Mouse (Mus musculus): ENCODE measurements around the gene Parp16. TPM values are rescaled to one million over a fixed set of nuclear protein-coding genes. Genes with fewer than 3 reads are reported as not detected.
"Not testable (repeated sequence)": the region's sequence is repeated elsewhere in the genome, so short reads cannot be mapped to it uniquely, and the experiment has no call there.

Parp16 gene
- polyA plus RNA-seq, 1 experiment: 8.4 TPM

GRCm38 (mm10) chr9:65267742-65268515, 72.8 kb downstream of the Parp16 start:
- 42% methylated on average over 7 of the region's 7 CpGs for WGBS
- no peaks in the 10 kb centered on the region for H3K4me1 ChIP-seq (ENCODE audit: control insufficient read depth, insufficient read depth, low read length)
- no peak overlapping the region for H3K4me3 ChIP-seq (replicated peaks; ENCODE audit: extremely low read depth, low read depth, low read length)
- TF ChIP-seq POLR2A (IDR thresholded peaks at IDR 0.05; ENCODE audit: borderline replicate concordance, extremely low read depth, low read depth, low read length) (no peak), CTCF (IDR thresholded peaks at IDR 0.05; ENCODE audit: insufficient read depth, low read length) (no peak)
- DNase-seq: no peak

DNA sequence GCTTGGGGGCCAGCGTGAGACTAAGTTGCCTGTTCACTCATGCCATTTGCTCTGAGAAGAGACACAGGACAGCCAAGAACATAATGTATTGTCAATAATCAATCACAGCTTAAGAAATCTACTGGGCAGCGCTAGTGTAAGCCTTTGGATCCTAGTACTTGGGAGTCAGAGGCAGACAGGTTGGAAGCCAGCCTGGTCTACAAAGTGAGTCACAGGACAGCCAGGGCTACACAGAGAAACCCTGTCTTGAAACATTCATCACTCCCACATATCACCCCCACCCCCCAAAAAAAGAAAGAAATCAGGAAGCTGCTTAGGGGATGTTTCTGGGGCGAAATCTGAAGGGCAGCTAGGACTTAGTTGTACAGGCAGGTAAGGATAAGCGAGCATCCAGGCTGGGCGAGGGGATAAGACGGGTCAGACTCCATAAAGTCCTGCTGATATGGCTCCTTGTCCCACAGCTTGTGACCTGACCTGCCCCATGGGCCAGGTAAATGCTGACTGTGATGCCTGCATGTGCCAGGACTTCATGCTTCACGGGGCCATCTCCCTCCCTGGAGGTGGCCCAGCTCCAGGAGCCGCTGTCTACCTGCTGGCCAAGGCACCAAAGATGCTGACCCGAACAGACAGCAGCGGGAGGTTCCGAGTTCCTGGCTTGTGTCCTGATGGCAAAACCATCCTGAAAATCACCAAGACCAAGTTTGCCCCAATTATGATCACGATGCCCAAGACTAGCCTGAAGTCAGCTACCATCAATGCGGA, 78.1 kb downstream of the Parp16 start:
- DNase-seq: no peak
- no peak for TF ChIP-seq POLR2A (IDR thresholded peaks at IDR 0.05; ENCODE audit: borderline replicate concordance, extremely low read depth, low read depth, low read length)
- no peak for TF ChIP-seq CTCF (IDR thresholded peaks at IDR 0.05; ENCODE audit: insufficient read depth, low read length)
- H3K4me1 ChIP-seq (ENCODE audit: control insufficient read depth, insufficient read depth, low read length): no peaks in the 10 kb centered on the region
- H3K4me3 ChIP-seq (replicated peaks; ENCODE audit: extremely low read depth, low read depth, low read length): no peak overlapping the region
- WGBS: 88% methylated on average over 13 of the region's 13 CpGs

GRCm38 (mm10) chr9:65273873-65274272, 78.7 kb downstream of the Parp16 start:
- H3K4me3 ChIP-seq (replicated peaks; ENCODE audit: extremely low read depth, low read depth, low read length): no peak overlapping the region
- WGBS: 74% methylated on average over 4 of the region's 4 CpGs

DNA sequence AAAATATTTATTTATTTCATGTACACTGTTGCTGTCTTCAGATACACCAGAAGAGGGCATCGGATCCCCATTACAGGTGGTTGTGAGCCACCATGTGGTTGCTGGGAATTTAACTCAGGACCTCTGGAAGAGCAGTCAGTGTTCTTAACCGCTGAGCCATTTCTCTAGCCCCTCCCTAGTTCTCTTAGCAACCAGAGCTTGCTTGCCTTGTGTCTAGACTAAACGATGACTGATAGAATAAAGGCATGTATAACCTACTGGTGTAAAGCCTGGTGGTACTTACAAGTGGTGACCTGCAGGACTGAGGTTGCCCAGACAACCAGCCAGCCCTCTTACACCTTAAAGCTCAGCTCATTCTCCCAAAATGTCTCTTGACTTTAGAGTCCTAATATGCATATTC, 79.7 kb downstream of the Parp16 start:
- H3K4me3 ChIP-seq (replicated peaks; ENCODE audit: extremely low read depth, low read depth, low read length); H3K4me1 ChIP-seq (ENCODE audit: control insufficient read depth, insufficient read depth, low read length); DNase-seq: not testable (repeated sequence)
- WGBS: 72% methylated on average over 3 of the region's 3 CpGs

More at GRCm38 (mm10) chr9:65273873-65274272, 78.7 kb downstream of the Parp16 start:
- TF ChIP-seq CTCF (IDR thresholded peaks at IDR 0.05; ENCODE audit: insufficient read depth, low read length): no peak
- TF ChIP-seq POLR2A (IDR thresholded peaks at IDR 0.05; ENCODE audit: borderline replicate concordance, extremely low read depth, low read depth, low read length): no peak
- no peak for DNase-seq
- no peaks in the 10 kb centered on the region for H3K4me1 ChIP-seq (ENCODE audit: control insufficient read depth, insufficient read depth, low read length)

- Histone ChIP-seq H3K4me1 (ENCODE audit: control insufficient read depth, insufficient read depth, low read length) (no peaks in the 10 kb centered on the region), H3K4me3 (replicated peaks; ENCODE audit: extremely low read depth, low read depth, low read length) (no peak overlapping the region)
- 80% methylated on average over 4 of the region's 4 CpGs for WGBS
- DNase-seq: no peak
- TF ChIP-seq POLR2A (IDR thresholded peaks at IDR 0.05; ENCODE audit: borderline replicate concordance, extremely low read depth, low read depth, low read length) (no peak), CTCF (IDR thresholded peaks at IDR 0.05; ENCODE audit: insufficient read depth, low read length) (no peak)
These were observed 80.8 kb downstream of the Parp16 start for GRCm38 (mm10) chr9:65275810-65276530.

- H3K4me3 ChIP-seq (replicated peaks; ENCODE audit: extremely low read depth, low read depth, low read length): no peak overlapping the region
- 70% methylated on average over 5 of the region's 5 CpGs for WGBS
- no peak for DNase-seq
- H3K4me1 ChIP-seq (ENCODE audit: control insufficient read depth, insufficient read depth, low read length): no peaks in the 10 kb centered on the region
- TF ChIP-seq POLR2A (IDR thresholded peaks at IDR 0.05; ENCODE audit: borderline replicate concordance, extremely low read depth, low read depth, low read length) (no peak), CTCF (IDR thresholded peaks at IDR 0.05; ENCODE audit: insufficient read depth, low read length) (no peak)
These were observed 86.5 kb downstream of the Parp16 start for GRCm38 (mm10) chr9:65281536-65282151.

- H3K4me3 ChIP-seq (replicated peaks; ENCODE audit: extremely low read depth, low read depth, low read length): no peak overlapping the region
- no peaks in the 10 kb centered on the region for H3K4me1 ChIP-seq (ENCODE audit: control insufficient read depth, insufficient read depth, low read length)
- WGBS: under 1% methylated on average over 3 of the region's 3 CpGs
- TF ChIP-seq CTCF (IDR thresholded peaks at IDR 0.05; ENCODE audit: insufficient read depth, low read length) (peak; percentile 25; the same call in 1 of the 2 replicates), POLR2A (IDR thresholded peaks at IDR 0.05; ENCODE audit: borderline replicate concordance, extremely low read depth, low read depth, low read length) (no peak)
- DNase-seq: no peak
These were observed 88.1 kb downstream of the Parp16 start for GRCm38 (mm10) chr9:65283301-65283700.

GRCm38 (mm10) chr9:65288252-65288651, 93.1 kb downstream of the Parp16 start:
- WGBS: 59% methylated on average over 5 of the region's 5 CpGs
- H3K4me3 ChIP-seq (replicated peaks; ENCODE audit: extremely low read depth, low read depth, low read length); H3K4me1 ChIP-seq (ENCODE audit: control insufficient read depth, insufficient read depth, low read length); DNase-seq: not testable (repeated sequence)

Other genes starting within 250 kb of the Parp16 start
- 0.05 TPM in 1 of 2 replicates, not detected in the other for gene Slc24a1, start 243.7 kb upstream of the Parp16 start, polyA plus RNA-seq (2012; rRNA removed)
- gene Ints14, start 234.4 kb upstream of the Parp16 start, polyA plus RNA-seq (2012; rRNA removed): 9.5 and 14.4 TPM in 2 replicates
- gene Hacd3, start 173.7 kb upstream of the Parp16 start, polyA plus RNA-seq (2012; rRNA removed): 49.0 and 54.7 TPM in 2 replicates
- gene Dpp8, start 162.9 kb upstream of the Parp16 start, polyA plus RNA-seq (2012; rRNA removed): 44.8 and 76.3 TPM in 2 replicates
- 1.9 and 3.7 TPM in 2 replicates for gene Igdcc4, start 93.9 kb upstream of the Parp16 start, polyA plus RNA-seq (2012; rRNA removed)
- gene Igdcc3, start 54.2 kb upstream of the Parp16 start, polyA plus RNA-seq (2012; rRNA removed): 0.11 and 0.13 TPM in 2 replicates
- 1.2 and 6.1 TPM in 2 replicates for gene Cilp, start 69.8 kb downstream of the Parp16 start, polyA plus RNA-seq (2012; rRNA removed)
- 8.7 and 10.5 TPM in 2 replicates for gene Clpx, start 98.9 kb downstream of the Parp16 start, polyA plus RNA-seq (2012; rRNA removed)
- 10.9 and 12.1 TPM in 2 replicates for gene Pdcd7, start 150.8 kb downstream of the Parp16 start, polyA plus RNA-seq (2012; rRNA removed)
- 0.37 and 0.58 TPM in 2 replicates for gene Ubap1l, start 165.7 kb downstream of the Parp16 start, polyA plus RNA-seq (2012; rRNA removed)
- gene Kbtbd13, start 196.3 kb downstream of the Parp16 start, polyA plus RNA-seq (2012; rRNA removed): 1.3 and 2.0 TPM in 2 replicates
- gene Rasl12, start 203.2 kb downstream of the Parp16 start, polyA plus RNA-seq (2012; rRNA removed): 74.0 and 81.4 TPM in 2 replicates
- gene Slc51b, start 227.6 kb downstream of the Parp16 start, polyA plus RNA-seq (2012; rRNA removed): not detected in 2 replicates
- 5.0 and 7.5 TPM in 2 replicates for gene Mtfmt, start 240.4 kb downstream of the Parp16 start, polyA plus RNA-seq (2012; rRNA removed)